In genomic region chr16:96230411-96230810, GRCm38 (mm10) we compare ENCODE assay signal across 8 mouse cellular contexts. TPM values are rescaled to one million over a fixed set of nuclear protein-coding genes. Genes with fewer than 3 reads are reported as not detected.
DNase-seq lines count a peak whose midpoint lies in the region; ATAC-seq and TF ChIP-seq lines count a peak whose summit lies in the region.

No protein-coding gene starts in this region.

- no peaks in the 10 kb centered on the region for H3K36me3 ChIP-seq in midbrain, embryonic 16.5 days (ENCODE audit: control insufficient read depth, insufficient read depth, low read length)

- no peak overlapping the region for H3K4me2 ChIP-seq in midbrain, embryonic 16.5 days (ENCODE audit: low read length)

- no peak overlapping the region for H3K9ac ChIP-seq in midbrain, embryonic 16.5 days (ENCODE audit: low read depth, low read length)

- intact Hi-C loops in left cerebral cortex, postnatal 36 days (cut with DNase I): loop anchor here (2.0 kb wide), 1 partner anchor 110 kb away; no protein-coding TSS in a partner anchor

- no peak for TF ChIP-seq POLR2A in cortical plate, adult 2 months (IDR thresholded peaks at IDR 0.05; ENCODE audit: extremely low read depth, insufficient read depth, low read length)

- DNase-seq in 3134 (ENCODE audit: extremely low read depth, insufficient read length, low spot score): peak; percentile 11
- peak; percentile 67 to 91 for DNase-seq in adrenal gland, adult (ENCODE audit: inconsistent age in 2 of 2, low spot score in 1 of 2)
- DNase-seq in gastrocnemius, postnatal 4 days (ENCODE audit: low spot score in 2 of 2): peak; percentile 56 to 68
- peak; percentile 73 for DNase-seq in kidney, adult 18-20 months
- DNase-seq in left cerebral cortex, postnatal 36 days (ENCODE audit: low spot score in 2 of 2): peak; percentile 51 to 53
- DNase-seq in spleen, postnatal 10 days (ENCODE audit: low spot score in 2 of 2): peak; percentile 24 to 69

- 32% methylated on average over 11 of the region's 11 CpGs for WGBS in midbrain, embryonic 16.5 days

- no peak overlapping the region for H3K27ac ChIP-seq in cortical plate, adult 2 months (ENCODE audit: insufficient read depth, low read length)
- H3K27ac ChIP-seq in midbrain, embryonic 16.5 days (ENCODE audit: low read length): no peak overlapping the region

- TF ChIP-seq CTCF in cortical plate, adult 2 months (IDR thresholded peaks at IDR 0.05; ENCODE audit: extremely low read depth, insufficient read depth, low read length): peak; percentile 77

- no peaks in the 10 kb centered on the region for H3K4me1 ChIP-seq in cortical plate, adult 2 months (ENCODE audit: control insufficient read depth, insufficient read depth, low read length)
- peaks cover 11% of the 10 kb centered on the region for H3K4me1 ChIP-seq in midbrain, embryonic 16.5 days (ENCODE audit: control insufficient read depth, insufficient read depth, low read length)

- ATAC-seq in midbrain, embryonic 16.5 days: peak; percentile 67; the same call in 1 of the 2 replicates

- no peak overlapping the region for H3K4me3 ChIP-seq in cortical plate, adult 2 months (ENCODE audit: insufficient read depth, low read length)
- H3K4me3 ChIP-seq in midbrain, embryonic 16.5 days (ENCODE audit: low read depth, low read length): no peak overlapping the region

- no peaks in the 10 kb centered on the region for H3K9me3 ChIP-seq in midbrain, embryonic 16.5 days (replicated peaks; ENCODE audit: control insufficient read depth, low read length, poor library complexity, severe bottlenecking)

- H3K27me3 ChIP-seq in midbrain, embryonic 16.5 days (ENCODE audit: control insufficient read depth, insufficient read depth, low read depth, low read length): no peaks in the 10 kb centered on the region

RNA-seq across cellular contexts. Expression of gene B3galt5, which starts 5.2 kb away (rescaled TPM):
- polyA plus RNA-seq in cortical plate, adult 2 months (2012; rRNA removed): 14.6 and 15.3 TPM in 2 replicates
- total RNA-seq in gastrocnemius, postnatal 4 days (2021): under 1 TPM; 0.10 to 0.23 TPM
- 10 to 100 TPM; 19.5 to 19.9 TPM for total RNA-seq in left cerebral cortex, postnatal 36 days (2021)
- 4.7 and 4.8 TPM in 2 replicates for polyA plus RNA-seq in midbrain, embryonic 16.5 days (2015; fragmentation: Nextera tagmentation; extraction: Ambion mirVana)

RNA-seq across cellular contexts. Expression of gene Sh3bgr, which starts 30.2 kb away (rescaled TPM):
- polyA plus RNA-seq in cortical plate, adult 2 months (2012; rRNA removed): 2.5 and 5.2 TPM in 2 replicates
- total RNA-seq in gastrocnemius, postnatal 4 days (2021): 100 to 1,000 TPM; 439 to 518 TPM
- 1 to 10 TPM; 1.2 to 2.7 TPM for total RNA-seq in left cerebral cortex, postnatal 36 days (2021)
- 1.5 and 2.3 TPM in 2 replicates for polyA plus RNA-seq in midbrain, embryonic 16.5 days (2015; fragmentation: Nextera tagmentation; extraction: Ambion mirVana)

RNA-seq across cellular contexts. Expression of gene Lca5l, which starts 38.3 kb away (rescaled TPM):
- 3.2 and 3.5 TPM in 2 replicates for polyA plus RNA-seq in cortical plate, adult 2 months (2012; rRNA removed)
- total RNA-seq in gastrocnemius, postnatal 4 days (2021): 1 to 10 TPM; 1.6 to 2.0 TPM
- total RNA-seq in left cerebral cortex, postnatal 36 days (2021): 1 to 10 TPM; 1.2 to 2.4 TPM
- 1.7 and 2.4 TPM in 2 replicates for polyA plus RNA-seq in midbrain, embryonic 16.5 days (2015; fragmentation: Nextera tagmentation; extraction: Ambion mirVana)

Comparison
In these comparisons a context has a peak if more than half of its experiments do, and no peak if none do; other contexts are left out.
1. DNase-seq: peak in every context shown above with its lines; median percentile 79 in adrenal gland, adult; 73 in kidney, adult 18-20 months; 62 in gastrocnemius, postnatal 4 days; 52 in left cerebral cortex, postnatal 36 days; 46 in spleen, postnatal 10 days; 11 in 3134.
2. RNA of gene B3galt5, which starts 5.2 kb away (total RNA-seq): 19.5 to 19.9 TPM in left cerebral cortex, postnatal 36 days; 0.10 to 0.23 TPM in gastrocnemius, postnatal 4 days; every median in the first group is over 10 times any median in the second.
3. RNA of gene Sh3bgr, which starts 30.2 kb away (total RNA-seq): 439 to 518 TPM in gastrocnemius, postnatal 4 days; 1.2 to 2.7 TPM in left cerebral cortex, postnatal 36 days; every median in the first group is over 100 times any median in the second.